Mouse (Mus musculus): ENCODE data around the gene Mttp. TPM values are rescaled to one million over a fixed set of nuclear protein-coding genes. Genes with fewer than 3 reads are reported as not detected.

The Mttp gene
- polyA plus RNA-seq, 2 experiments, result 16.0 to 30.7 TPM

GRCm38 (mm10) chr3:138061205-138061911 lies 83.4 kb downstream of the Mttp start:
- H3K4me1 ChIP-seq (replicated peaks; ENCODE audit: control insufficient read depth in 2 of 2, insufficient read depth in 2 of 2, low read length in 1 of 2), result peaks cover 0 to 7% of the 10 kb centered on the region in 2 experiments; a peak in 2 of 4 replicates
- no peak overlapping the region for H3K4me2 ChIP-seq (ENCODE audit: low read depth)
- no peak overlapping the region for H3K9ac ChIP-seq (replicated peaks)
- H3K27ac ChIP-seq, result no peak overlapping the region
- TF ChIP-seq EP300 (IDR thresholded peaks at IDR 0.05; ENCODE audit: low read depth) (no peak), CTCF (IDR thresholded peaks at IDR 0.05; ENCODE audit: low read depth) (no peak)
- no peaks in the 10 kb centered on the region for H3K36me3 ChIP-seq (replicated peaks; ENCODE audit: control insufficient read depth, insufficient read depth, low read depth)
- no peaks in the 10 kb centered on the region for H3K27me3 ChIP-seq (ENCODE audit: control insufficient read depth, insufficient read depth, low read length)
- DNase-seq (ENCODE audit: low read depth in 3 of 3, low spot score in 3 of 3) (no peak), ATAC-seq (ENCODE audit: insufficient read depth) (no peak)
- H3K9me3 ChIP-seq (ENCODE audit: control insufficient read depth, low read length), result no peaks in the 10 kb centered on the region
- WGBS (ENCODE audit: insufficient replicate concordance), result 33% methylated on average over 9 of the region's 9 CpGs
- no peak overlapping the region for H3K4me3 ChIP-seq (ENCODE audit: insufficient read depth in 1 of 2, low read depth in 2 of 2, low read length in 2 of 2)

GRCm38 (mm10) chr3:138060429-138060828 lies 84.3 kb downstream of the Mttp start:
- TF ChIP-seq EP300 (IDR thresholded peaks at IDR 0.05; ENCODE audit: low read depth), result no peak
- TF ChIP-seq CTCF (IDR thresholded peaks at IDR 0.05; ENCODE audit: low read depth), result no peak
- DNase-seq (ENCODE audit: low read depth in 3 of 3, low spot score in 3 of 3), result no peak
- 34% methylated on average over 7 of the region's 7 CpGs for whole genome bisulfite sequencing (ENCODE audit: insufficient replicate concordance)

GRCm38 (mm10) chr3:138058226-138058625 lies 86.5 kb downstream of the Mttp start:
- DNase-seq (ENCODE audit: low read depth in 3 of 3, low spot score in 3 of 3) (no peak), ATAC-seq (ENCODE audit: insufficient read depth) (no peak)
- Histone ChIP-seq H3K4me2 (ENCODE audit: low read depth) (no peak overlapping the region), H3K4me1 (replicated peaks; ENCODE audit: control insufficient read depth in 2 of 2, insufficient read depth in 2 of 2, low read length in 1 of 2) (peaks cover 0 to 9% of the 10 kb centered on the region in 2 experiments; a peak in 2 of 4 replicates), H3K9me3 (ENCODE audit: control insufficient read depth, low read length) (no peaks in the 10 kb centered on the region), H3K27ac (no peak overlapping the region), H3K4me3 (ENCODE audit: insufficient read depth in 1 of 2, low read depth in 2 of 2, low read length in 2 of 2) (no peak overlapping the region), H3K36me3 (replicated peaks; ENCODE audit: control insufficient read depth, insufficient read depth, low read depth) (no peaks in the 10 kb centered on the region), H3K27me3 (ENCODE audit: control insufficient read depth, insufficient read depth, low read length) (no peaks in the 10 kb centered on the region), H3K9ac (replicated peaks) (no peak overlapping the region)
- TF ChIP-seq CTCF (IDR thresholded peaks at IDR 0.05; ENCODE audit: low read depth), result no peak
- no peak for TF ChIP-seq EP300 (IDR thresholded peaks at IDR 0.05; ENCODE audit: low read depth)
- 51% methylated on average over 4 of the region's 4 CpGs for WGBS (ENCODE audit: insufficient replicate concordance)

More at GRCm38 (mm10) chr3:138060429-138060828, 84.3 kb downstream of the Mttp start:
- Histone ChIP-seq H3K4me3 (ENCODE audit: insufficient read depth in 1 of 2, low read depth in 2 of 2, low read length in 2 of 2) (no peak overlapping the region), H3K27me3 (ENCODE audit: control insufficient read depth, insufficient read depth, low read length) (no peaks in the 10 kb centered on the region), H3K27ac (no peak overlapping the region), H3K4me2 (ENCODE audit: low read depth) (no peak overlapping the region), H3K9ac (replicated peaks) (no peak overlapping the region), H3K4me1 (replicated peaks; ENCODE audit: control insufficient read depth in 2 of 2, insufficient read depth in 2 of 2, low read length in 1 of 2) (peaks cover 0 to 7% of the 10 kb centered on the region in 2 experiments; a peak in 2 of 4 replicates), H3K9me3 (ENCODE audit: control insufficient read depth, low read length) (no peaks in the 10 kb centered on the region), H3K36me3 (replicated peaks; ENCODE audit: control insufficient read depth, insufficient read depth, low read depth) (no peaks in the 10 kb centered on the region)
- ATAC-seq (ENCODE audit: insufficient read depth), result no peak

GRCm38 (mm10) chr3:138056976-138057375 lies 87.8 kb downstream of the Mttp start:
- no peak overlapping the region for H3K4me3 ChIP-seq (ENCODE audit: insufficient read depth in 1 of 2, low read depth in 2 of 2, low read length in 2 of 2)
- H3K9ac ChIP-seq (replicated peaks), result no peak overlapping the region
- TF ChIP-seq CTCF (IDR thresholded peaks at IDR 0.05; ENCODE audit: low read depth), result no peak
- no peak for TF ChIP-seq EP300 (IDR thresholded peaks at IDR 0.05; ENCODE audit: low read depth)
- no peak for ATAC-seq (ENCODE audit: insufficient read depth)
- H3K27me3 ChIP-seq (ENCODE audit: control insufficient read depth, insufficient read depth, low read length), result no peaks in the 10 kb centered on the region
- 69% methylated on average over 7 of the region's 7 CpGs for WGBS (ENCODE audit: insufficient replicate concordance)
- H3K4me2 ChIP-seq (ENCODE audit: low read depth), result no peak overlapping the region
- no peaks in the 10 kb centered on the region for H3K9me3 ChIP-seq (ENCODE audit: control insufficient read depth, low read length)
- H3K27ac ChIP-seq, result no peak overlapping the region
- H3K4me1 ChIP-seq (replicated peaks; ENCODE audit: control insufficient read depth in 2 of 2, insufficient read depth in 2 of 2, low read length in 1 of 2), result peaks cover 0 to 9% of the 10 kb centered on the region in 2 experiments; a peak in 2 of 4 replicates
- no peaks in the 10 kb centered on the region for H3K36me3 ChIP-seq (replicated peaks; ENCODE audit: control insufficient read depth, insufficient read depth, low read depth)
- DNase-seq (ENCODE audit: low read depth in 3 of 3, low spot score in 3 of 3), result no peak

GRCm38 (mm10) chr3:138053969-138054368 lies 90.8 kb downstream of the Mttp start:
- Histone ChIP-seq H3K4me3 (ENCODE audit: insufficient read depth in 1 of 2, low read depth in 2 of 2, low read length in 2 of 2) (no peak overlapping the region), H3K27me3 (ENCODE audit: control insufficient read depth, insufficient read depth, low read length) (no peaks in the 10 kb centered on the region), H3K36me3 (replicated peaks; ENCODE audit: control insufficient read depth, insufficient read depth, low read depth) (no peaks in the 10 kb centered on the region), H3K9me3 (ENCODE audit: control insufficient read depth, low read length) (no peaks in the 10 kb centered on the region), H3K9ac (replicated peaks) (no peak overlapping the region), H3K4me1 (replicated peaks; ENCODE audit: control insufficient read depth in 2 of 2, insufficient read depth in 2 of 2, low read length in 1 of 2) (peaks cover 0 to 2% of the 10 kb centered on the region in 2 experiments; a peak in 1 of 4 replicates), H3K4me2 (ENCODE audit: low read depth) (no peak overlapping the region), H3K27ac (no peak overlapping the region)
- ATAC-seq (ENCODE audit: insufficient read depth) (no peak), DNase-seq (ENCODE audit: low read depth in 3 of 3, low spot score in 3 of 3) (no peak)
- 26% methylated on average over 4 of the region's 4 CpGs for WGBS (ENCODE audit: insufficient replicate concordance)
- TF ChIP-seq EP300 (IDR thresholded peaks at IDR 0.05; ENCODE audit: low read depth) (no peak), CTCF (IDR thresholded peaks at IDR 0.05; ENCODE audit: low read depth) (no peak)
